Mouse (Mus musculus): Measurements from ENCODE around the gene Paqr5.

Paqr5 gene

GRCm38 (mm10) chr9:62026600-62026999, at the start of gene Paqr5:
Paqr5 (minus strand) TSS chr9:62026856.
- ChIA-PET CTCF (interaction anchor here (0.7 to 2.1 kb wide), 9 partner anchors 8 to 412 kb away, joined by 3 to 8 read pairs (median 4); no protein-coding TSS in a partner anchor), POLR2A (interaction anchor here in 3 of 4 experiments (0.7 to 3.6 kb wide), 15 partner anchors 8 to 1304 kb away, joined by 3 to 16 read pairs (median 4); partner anchors contain the start of gene Glce (in 3 of the 3))

- CTCF ChIA-PET: no interaction called here
- POLR2A ChIA-PET: no interaction called here
Measured at GRCm38 (mm10) chr9:62062234-62062633, 35.6 kb upstream of the Paqr5 start.

- CTCF ChIA-PET: interaction anchor here in 3 of 4 experiments (0.5 to 1.4 kb wide), 7 partner anchors 10 to 1454 kb away, joined by 3 to 5 read pairs (median 4); no protein-coding TSS in a partner anchor
- POLR2A ChIA-PET: interaction anchor here in 3 of 4 experiments (0.7 to 2.4 kb wide), 7 partner anchors 10 to 290 kb away, joined by 3 to 10 read pairs (median 3); partner anchors contain the start of genes Glce (in 1 of the 3) and Rplp1 (in 1 of the 3)
Measured at GRCm38 (mm10) chr9:62060431-62060830, 33.8 kb upstream of the Paqr5 start.

GRCm38 (mm10) chr9:62059941-62060340, 33.3 kb upstream of the Paqr5 start:
- ChIA-PET CTCF (interaction anchor here (0.5 to 1.4 kb wide), 7 partner anchors 9 to 1453 kb away, joined by 3 to 5 read pairs (median 4); no protein-coding TSS in a partner anchor), POLR2A (interaction anchor here in 2 of 4 experiments (0.7 to 2.4 kb wide), 5 partner anchors 9 to 228 kb away, joined by 3 to 10 read pairs (median 5); partner anchors contain the start of genes Glce (in 1 of the 2) and Rplp1 (in 1 of the 2))

GRCm38 (mm10) chr9:62057881-62058506, 31.3 kb upstream of the Paqr5 start:
- CTCF ChIA-PET: interaction anchor here in 2 of 4 experiments (0.7 to 0.8 kb wide), 2 partner anchors 18 to 196 kb away, joined by 3 read pairs; no protein-coding TSS in a partner anchor
- POLR2A ChIA-PET: no interaction called here

DNA sequence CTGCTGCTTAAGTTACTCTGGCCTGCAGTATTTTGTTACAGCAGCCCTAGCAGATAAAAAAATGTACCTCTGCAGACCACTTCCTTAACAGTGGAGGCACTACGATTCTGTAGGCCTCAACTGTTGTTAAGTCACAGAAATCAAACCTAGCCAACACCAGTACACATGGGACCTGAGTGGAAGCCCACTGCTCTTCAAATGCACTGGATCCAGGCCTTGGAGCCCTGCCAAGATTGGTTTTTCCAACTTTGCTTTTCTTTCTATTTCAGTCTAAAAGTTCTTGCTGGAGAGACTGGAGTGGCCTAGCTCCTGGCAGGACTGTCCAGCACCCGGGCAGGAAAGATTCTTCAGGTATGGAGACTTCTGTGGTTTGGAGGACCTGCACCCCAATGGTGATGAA, 29.6 kb upstream of the Paqr5 start:
- CTCF ChIA-PET: interaction anchor here in 3 of 4 experiments (0.6 to 1.6 kb wide), 4 partner anchors 8 to 177 kb away, joined by 3 to 4 read pairs (median 4); no protein-coding TSS in a partner anchor
- POLR2A ChIA-PET: interaction anchor here in 2 of 4 experiments (0.6 to 2.0 kb wide), 3 partner anchors 12 to 359 kb away, joined by 3 to 7 read pairs (median 4); partner anchors contain the start of gene Glce (in 1 of the 2)

GRCm38 (mm10) chr9:62050801-62051200, 24.1 kb upstream of the Paqr5 start:
- POLR2A ChIA-PET: interaction anchor here in 3 of 4 experiments (0.7 to 2.5 kb wide), 18 partner anchors 9 to 202 kb away, joined by 3 to 12 read pairs (median 4); partner anchors contain the start of genes Glce (in 3 of the 3), Kif23 (in 1 of the 3) and Paqr5 (in 1 of the 3)
- CTCF ChIA-PET: interaction anchor here (0.5 to 5.4 kb wide), 57 partner anchors 9 to 726 kb away, joined by 3 to 49 read pairs (median 4); partner anchors contain the start of genes Glce (in 2 of the 4), Paqr5 (in 1 of the 4) and Spesp1 (in 1 of the 4)

GRCm38 (mm10) chr9:62049166-62049565, 22.5 kb upstream of the Paqr5 start:
- POLR2A ChIA-PET: interaction anchor here in 2 of 4 experiments (1.9 to 2.5 kb wide), 2 partner anchors 74 to 102 kb away, joined by 6 to 11 read pairs; partner anchors contain the start of genes Glce (in 1 of the 2) and Kif23 (in 1 of the 2)
- CTCF ChIA-PET: interaction anchor here in 3 of 4 experiments (0.6 to 2.2 kb wide), 3 partner anchors 9 to 190 kb away, joined by 4 to 49 read pairs (median 15); no protein-coding TSS in a partner anchor

GRCm38 (mm10) chr9:62042167-62042566, 15.5 kb upstream of the Paqr5 start:
- ChIA-PET CTCF (interaction anchor here in 1 of 4 experiments (3.6 kb wide), 1 partner anchor 10 kb away, joined by 41 read pairs; no protein-coding TSS in a partner anchor), POLR2A (interaction anchor here in 1 of 4 experiments (2.2 to 2.5 kb wide), 2 partner anchors 81 kb away, joined by 10 to 22 read pairs; partner anchors contain the start of gene Glce)

DNA sequence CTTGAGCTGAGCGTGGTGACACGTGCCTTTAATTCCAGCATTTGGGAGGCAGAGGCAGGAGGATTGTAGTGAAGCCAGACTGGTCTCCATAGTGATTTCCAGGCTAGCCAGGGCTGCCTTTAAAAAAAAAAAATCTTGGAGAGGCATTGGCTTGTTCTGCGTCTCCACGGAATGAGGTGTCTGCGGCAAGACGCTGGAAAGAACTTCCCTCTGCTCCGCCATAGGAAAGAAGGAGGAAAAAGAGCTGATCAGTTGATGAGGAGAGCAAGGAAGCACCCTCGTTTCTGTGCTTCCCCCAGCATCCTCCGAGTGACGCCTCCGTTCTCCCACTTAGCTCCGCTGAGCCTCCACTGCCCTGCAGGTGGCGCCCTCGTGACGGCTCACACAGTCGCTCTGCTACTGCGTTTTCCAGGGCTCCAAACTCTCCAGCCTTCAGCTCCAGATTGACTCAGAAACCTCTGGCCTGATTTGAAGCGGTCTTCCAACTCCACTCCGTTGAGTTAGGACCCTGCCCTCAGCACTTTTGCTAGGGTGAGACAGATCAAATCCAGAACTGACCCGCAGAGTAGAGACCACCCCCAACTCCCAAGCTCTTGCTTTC, 13.5 kb upstream of the Paqr5 start:
- ChIA-PET CTCF (interaction anchor here (0.5 to 3.9 kb wide), 72 partner anchors 8 to 750 kb away, joined by 3 to 49 read pairs (median 4); partner anchors contain the start of genes Glce (in 2 of the 4), Paqr5 (in 2 of the 4) and Anp32a (in 1 of the 4)), POLR2A (interaction anchor here (0.5 to 2.5 kb wide), 31 partner anchors 9 to 675 kb away, joined by 3 to 22 read pairs (median 3); partner anchors contain the start of genes Glce (in 3 of the 4), Kif23 (in 2 of the 4), Paqr5 (in 2 of the 4) and Rplp1 (in 1 of the 4))

DNA sequence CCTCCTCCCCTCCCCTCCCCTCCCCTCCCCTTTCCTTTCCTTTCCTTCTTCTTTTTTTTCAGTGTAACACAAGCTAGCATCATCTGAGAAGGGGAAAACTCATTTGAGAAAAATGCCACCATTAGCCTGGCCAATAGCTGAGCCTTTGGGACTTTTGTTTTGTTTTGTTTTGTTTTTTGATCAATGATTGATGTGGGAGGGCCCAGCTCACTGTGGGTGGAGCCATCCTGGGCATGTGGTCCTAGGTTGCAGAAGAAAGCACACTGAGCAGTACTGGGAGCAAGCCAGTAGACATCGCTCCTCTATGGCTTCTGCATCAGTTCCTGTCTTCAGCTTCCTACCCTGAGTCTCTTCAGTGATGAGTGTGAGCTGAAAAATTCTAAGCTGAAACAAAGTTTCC, 9.2 kb upstream of the Paqr5 start:
- CTCF ChIA-PET: interaction anchor here in 3 of 4 experiments (1.0 to 2.1 kb wide), 4 partner anchors 9 to 19 kb away, joined by 3 to 9 read pairs (median 5); partner anchors contain the start of gene Paqr5 (in 1 of the 3)
- POLR2A ChIA-PET: interaction anchor here in 3 of 4 experiments (0.8 to 3.3 kb wide), 13 partner anchors 8 to 125 kb away, joined by 3 to 15 read pairs (median 6); partner anchors contain the start of genes Glce (in 3 of the 3) and Paqr5 (in 3 of the 3)

DNA sequence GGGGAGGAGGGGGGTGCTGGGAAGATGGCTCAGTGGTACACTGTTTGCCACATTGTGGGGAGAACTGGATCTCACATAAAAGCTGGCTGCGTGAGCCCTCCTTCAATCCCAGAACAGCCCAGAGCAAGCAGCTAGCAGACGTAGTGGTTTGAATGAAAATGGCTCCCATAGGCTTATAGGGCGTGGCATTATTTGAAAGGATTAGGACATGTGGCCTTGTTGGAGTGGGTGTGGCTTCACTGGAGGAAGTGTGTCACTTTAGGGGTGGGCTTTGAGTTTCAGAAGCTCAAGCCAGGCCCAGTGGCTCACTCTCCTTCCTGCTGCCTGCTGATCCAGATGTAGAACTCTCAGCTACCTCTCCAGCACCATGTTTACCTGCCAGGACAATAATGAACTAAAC, 5.5 kb upstream of the Paqr5 start:
- ChIA-PET POLR2A (interaction anchor here in 1 of 4 experiments (0.6 to 1.8 kb wide), 3 partner anchors 90 to 739 kb away, joined by 3 to 5 read pairs (median 3); partner anchors contain the start of genes Glce and Rplp1), CTCF (interaction anchor here in 2 of 4 experiments (0.6 to 1.0 kb wide), 3 partner anchors 8 to 48 kb away, joined by 3 read pairs; no protein-coding TSS in a partner anchor)

GRCm38 (mm10) chr9:62028072-62028471, 1.4 kb upstream of the Paqr5 start:
- ChIA-PET POLR2A (interaction anchor here in 3 of 4 experiments (0.5 to 3.6 kb wide), 10 partner anchors 8 to 993 kb away, joined by 3 to 15 read pairs (median 3); partner anchors contain the start of gene Glce (in 1 of the 3)), CTCF (interaction anchor here (0.6 to 2.9 kb wide), 6 partner anchors 12 to 304 kb away, joined by 3 to 11 read pairs (median 6); no protein-coding TSS in a partner anchor)

GRCm38 (mm10) chr9:62025056-62025455, 1.6 kb downstream of the Paqr5 start:
- CTCF ChIA-PET: interaction anchor here in 1 of 4 experiments (2.1 kb wide), 1 partner anchor 15 kb away, joined by 8 read pairs; no protein-coding TSS in a partner anchor
- POLR2A ChIA-PET: interaction anchor here in 1 of 4 experiments (0.6 to 3.6 kb wide), 2 partner anchors 11 to 23 kb away, joined by 3 to 15 read pairs; no protein-coding TSS in a partner anchor

DNA sequence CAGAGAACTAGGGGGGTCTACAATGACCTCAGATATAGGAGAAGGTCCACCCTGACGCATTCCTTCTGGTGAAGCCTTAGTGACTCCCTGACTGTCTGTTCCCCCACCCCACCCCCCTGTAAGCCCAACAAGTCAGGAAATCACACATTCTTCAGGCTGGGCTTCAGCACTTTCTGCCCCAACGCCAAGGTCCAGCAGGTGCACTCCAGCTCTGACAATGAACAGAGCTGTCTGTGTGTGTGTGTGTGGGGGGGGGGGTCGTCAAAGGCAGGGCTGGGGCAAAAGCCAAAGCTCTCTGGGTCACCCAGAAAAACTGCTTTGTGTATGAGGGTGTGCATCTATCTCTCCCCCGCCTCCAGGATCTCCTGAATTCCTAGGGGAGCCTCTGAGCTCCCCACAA, 2.8 kb downstream of the Paqr5 start:
- POLR2A ChIA-PET: interaction anchor here in 2 of 4 experiments (0.5 to 0.8 kb wide), 3 partner anchors 11 to 174 kb away, joined by 3 to 6 read pairs (median 4); no protein-coding TSS in a partner anchor
- CTCF ChIA-PET: interaction anchor here in 1 of 4 experiments (0.7 kb wide), 1 partner anchor 46 kb away, joined by 6 read pairs; no protein-coding TSS in a partner anchor

GRCm38 (mm10) chr9:62022961-62023680, 3.5 kb downstream of the Paqr5 start:
- CTCF ChIA-PET: no interaction called here
- POLR2A ChIA-PET: interaction anchor here in 1 of 4 experiments (0.6 kb wide), 1 partner anchor 175 kb away, joined by 3 read pairs; no protein-coding TSS in a partner anchor
